Mouse (Mus musculus) stomach, postnatal 0 days (tissue): Measurements from ENCODE around the gene Necap2.

Experiments
- CTCF ChIP-seq: IDR thresholded peaks from 2 replicates; pipeline ENCODE4 v1.5.1; 2016; ENCODE audit warnings: antibody characterized with exemption, low read depth, mild to moderate bottlenecking, moderate library complexity
- EP300 ChIP-seq: optimal IDR thresholded peaks from 2 replicates; pipeline ENCODE3; 2016; ENCODE audit warnings: antibody characterized with exemption

GRCm38 (mm10) chr4:141059616-141060425 is 18.3 kb downstream of the Necap2 start:
- TF ChIP-seq CTCF = no peak
- peak; percentile 0 for TF ChIP-seq EP300
